Mouse (Mus musculus): ENCODE results near the gene Rap2c.

DNA sequence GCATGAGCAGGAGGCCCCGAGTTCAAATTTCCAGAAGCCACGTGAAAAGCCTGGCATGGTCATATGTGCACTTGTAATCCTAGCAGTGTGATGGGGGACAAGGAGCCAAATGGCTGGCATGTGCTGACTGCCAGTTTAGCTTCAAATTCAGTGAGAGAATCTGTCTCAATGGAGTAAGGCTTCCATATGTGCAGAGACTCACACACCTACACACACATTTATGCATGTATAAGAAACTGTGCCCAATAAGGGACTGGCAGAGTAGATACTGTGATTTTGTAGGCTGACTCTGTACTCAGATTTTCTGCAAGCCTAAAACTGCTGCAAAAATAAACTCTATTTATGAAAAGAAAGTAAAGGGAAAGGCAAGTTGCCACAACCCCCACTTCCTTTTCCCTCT lies 39.4 kb downstream of the Rap2c start:
- no peak for TF ChIP-seq CTCF (conservative IDR thresholded peaks at IDR 0.05; ENCODE audit: insufficient read depth, insufficient read length, low read depth, low read length)
- TF ChIP-seq POLR2A (IDR thresholded peaks at IDR 0.05; ENCODE audit: low read depth, low read length) = no peak
